Mouse (Mus musculus) kidney, adult 11 months (tissue): ENCODE data around the gene Rfwd3.
"Not testable (repeated sequence)": the region's sequence is repeated elsewhere in the genome, so short reads cannot be mapped to it uniquely, and the experiment has no call there.

Source experiments
- DNase-seq: peaks from one replicate; pipeline ENCODE4 v3.0.0; 2022

Rfwd3 gene

DNA sequence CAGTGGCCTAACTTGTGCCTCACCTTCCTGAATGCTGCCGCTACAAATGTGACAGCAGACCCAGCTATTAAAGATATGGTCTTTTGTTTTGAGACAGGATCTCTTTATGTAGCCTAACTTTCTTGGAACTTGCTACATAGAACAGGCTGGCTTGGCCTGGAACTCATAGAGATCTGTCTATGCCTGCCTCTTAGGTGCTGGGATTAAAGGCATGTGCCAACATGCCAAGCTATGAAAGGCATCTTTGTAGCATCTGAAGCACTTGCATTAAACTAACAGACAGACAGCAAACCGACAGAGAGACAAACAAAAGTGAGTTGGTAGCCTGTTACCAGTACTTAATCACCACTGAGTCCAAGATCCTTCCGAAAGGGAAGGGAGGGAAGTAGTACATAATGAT is 17.9 kb downstream of the Rfwd3 start:
- DNase-seq: no peak

DNA sequence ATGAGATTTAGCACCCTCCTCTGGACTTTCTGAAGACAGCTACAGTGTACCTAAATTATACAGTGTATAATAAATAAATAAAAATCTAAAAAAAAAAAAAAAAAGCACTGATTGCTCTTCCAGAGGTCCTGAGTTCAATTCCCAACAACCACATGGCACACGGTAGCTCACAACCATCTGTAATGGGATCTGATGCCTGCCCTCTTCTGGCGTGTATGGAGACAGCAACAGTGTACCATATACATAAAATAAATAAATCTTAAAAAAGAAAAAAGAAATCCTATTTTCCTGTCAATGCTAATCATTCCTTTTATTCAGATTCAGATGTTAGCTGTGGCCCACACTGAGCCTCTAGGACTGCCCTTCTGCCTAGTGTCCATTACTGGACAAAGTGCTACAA is 31.7 kb downstream of the Rfwd3 start:
- DNase-seq: no peak

DNA sequence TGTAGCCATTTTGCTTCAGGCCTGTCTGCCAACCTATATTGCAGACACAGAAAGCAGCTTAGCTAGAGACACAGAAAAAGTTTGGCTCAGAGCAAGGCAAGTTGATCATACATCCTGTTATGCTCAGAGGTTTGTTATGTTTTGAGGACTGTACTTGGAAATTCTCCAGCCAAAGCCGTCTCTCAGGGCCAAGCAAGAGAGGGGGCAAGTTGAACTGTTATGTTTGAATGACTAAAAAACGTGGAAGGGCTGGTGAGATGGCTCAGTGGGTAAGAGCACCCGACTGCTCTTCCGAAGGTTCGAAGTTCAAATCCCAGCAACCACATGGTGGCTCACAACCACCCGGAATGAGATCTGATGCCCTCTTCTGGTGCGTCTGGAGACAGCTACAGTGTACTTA is 33.9 kb downstream of the Rfwd3 start:
- DNase-seq: not testable (repeated sequence)

DNA sequence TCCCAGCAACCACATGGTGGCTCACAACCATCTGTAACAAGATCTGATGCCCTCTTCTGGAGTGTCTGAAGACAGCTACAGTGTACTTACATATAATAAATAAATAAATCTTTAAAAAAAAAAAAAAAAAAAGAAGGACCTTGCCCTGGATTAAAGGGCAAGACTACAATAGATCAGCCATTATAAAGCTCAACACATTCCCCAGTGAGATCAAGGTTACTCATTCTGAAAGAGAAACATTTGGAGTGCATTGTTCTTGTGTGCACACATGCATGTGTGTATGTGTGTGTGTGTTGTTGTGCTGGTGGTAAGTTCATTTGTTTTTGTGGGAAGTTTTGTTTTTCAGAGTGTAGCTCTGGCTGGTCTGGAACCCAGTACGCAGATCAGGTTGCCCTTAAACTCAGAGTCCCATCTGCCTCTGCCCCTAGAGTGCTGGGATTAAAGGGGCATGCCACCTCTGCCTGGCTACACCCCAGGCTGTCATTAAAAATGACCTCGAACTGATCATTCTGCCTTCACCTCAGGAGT is 35.3 kb downstream of the Rfwd3 start:
- DNase-seq: peak; percentile 33

DNA sequence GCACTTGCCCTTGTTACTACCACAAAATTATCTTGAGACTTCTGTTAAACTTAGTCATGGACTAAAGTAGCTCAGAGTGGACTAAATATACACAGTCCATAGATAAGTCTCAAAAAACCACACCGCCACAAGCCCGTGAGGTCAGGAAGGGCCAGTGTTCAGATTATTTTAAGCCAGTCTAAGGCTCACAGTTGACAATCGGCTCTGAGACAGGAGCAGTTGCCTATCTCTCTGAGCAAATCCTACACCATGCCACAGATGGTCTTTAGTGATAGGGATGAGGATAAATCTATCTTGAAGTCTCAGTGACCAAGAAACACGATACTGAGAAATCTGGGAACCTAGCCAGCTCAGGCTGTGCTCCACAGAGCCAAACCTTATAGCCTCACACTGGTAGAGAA is 38.0 kb downstream of the Rfwd3 start:
- DNase-seq: no peak

DNA sequence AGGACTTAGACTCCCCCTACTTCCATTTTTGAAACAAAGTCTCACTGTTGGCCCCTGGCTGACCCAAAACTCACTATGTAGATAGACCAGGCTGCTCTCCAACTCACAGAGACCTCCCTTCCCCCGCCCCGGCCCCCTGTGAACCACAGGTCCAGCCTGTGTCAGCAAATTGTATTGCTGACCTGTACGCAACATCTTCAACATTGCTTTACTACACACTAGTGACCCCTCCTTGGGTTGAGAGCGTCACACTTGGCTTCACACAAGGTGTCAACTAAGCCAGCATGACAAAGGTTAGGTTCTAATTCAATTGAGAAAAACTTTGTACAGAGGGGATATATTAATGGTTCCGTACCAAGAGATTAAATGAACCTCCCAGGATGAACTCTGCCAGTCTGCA is 39.8 kb downstream of the Rfwd3 start:
- DNase-seq: peak; percentile 42

DNA sequence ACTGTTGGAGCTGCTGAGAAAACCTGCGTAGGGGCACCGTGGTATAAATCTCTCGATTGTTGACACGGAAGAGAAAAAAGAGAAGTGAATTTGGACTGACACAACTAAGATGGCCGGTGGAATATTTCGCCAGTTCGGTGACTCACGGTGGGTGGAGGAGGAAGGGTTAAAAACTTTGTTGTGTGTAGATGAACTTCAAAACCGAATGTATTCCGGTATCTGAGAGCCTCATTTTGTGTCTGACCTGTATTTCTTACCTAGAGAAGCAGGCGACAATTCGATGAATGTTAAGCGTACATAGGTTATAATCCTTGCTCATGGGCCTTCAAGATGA is 40.6 kb downstream of the Rfwd3 start:
- DNase-seq: no peak

DNA sequence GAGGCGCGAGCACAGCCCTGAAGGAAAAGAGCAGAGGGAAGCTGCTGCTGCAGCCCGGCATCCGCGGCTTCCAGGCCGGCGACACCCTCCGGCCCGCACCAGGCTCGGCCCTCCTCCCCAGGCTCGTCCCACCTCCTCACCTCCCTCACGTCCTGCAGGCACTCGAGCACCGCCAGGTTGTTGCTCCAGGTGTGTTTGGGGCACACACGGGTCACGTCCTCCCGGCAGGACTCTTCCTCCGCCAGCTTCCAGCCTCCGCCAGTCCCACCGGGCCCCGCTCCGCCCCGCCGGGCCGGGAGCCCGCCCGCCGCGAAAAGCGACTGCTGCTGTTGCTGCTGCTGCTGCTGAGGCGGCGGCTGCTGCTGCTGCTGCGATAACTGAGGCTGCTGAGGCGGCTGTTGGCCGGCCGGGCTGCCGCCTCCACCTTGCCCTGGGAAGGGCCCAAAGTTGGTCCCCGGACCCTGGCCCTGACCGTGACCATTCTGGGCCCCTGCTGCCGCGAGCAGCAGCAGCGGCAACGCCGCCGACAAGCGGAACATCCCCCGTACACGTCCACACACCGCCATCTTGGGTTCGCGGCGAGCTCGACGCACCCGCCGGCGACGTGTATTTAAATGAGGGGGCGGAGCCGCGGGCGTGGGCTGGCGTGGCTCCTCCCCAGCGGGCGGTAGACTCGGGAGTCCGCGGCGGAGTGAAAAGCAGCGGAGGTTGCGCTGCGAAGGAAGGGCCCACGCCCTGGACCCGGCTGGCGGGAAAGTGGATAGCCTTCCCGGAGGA is 41.2 kb downstream of the Rfwd3 start, which contains the start of gene Glg1:
Gene Glg1 (minus strand): TSS at position 586 of the 777 bp plus-strand sequence.
- peak; percentile 90 for DNase-seq

DNA sequence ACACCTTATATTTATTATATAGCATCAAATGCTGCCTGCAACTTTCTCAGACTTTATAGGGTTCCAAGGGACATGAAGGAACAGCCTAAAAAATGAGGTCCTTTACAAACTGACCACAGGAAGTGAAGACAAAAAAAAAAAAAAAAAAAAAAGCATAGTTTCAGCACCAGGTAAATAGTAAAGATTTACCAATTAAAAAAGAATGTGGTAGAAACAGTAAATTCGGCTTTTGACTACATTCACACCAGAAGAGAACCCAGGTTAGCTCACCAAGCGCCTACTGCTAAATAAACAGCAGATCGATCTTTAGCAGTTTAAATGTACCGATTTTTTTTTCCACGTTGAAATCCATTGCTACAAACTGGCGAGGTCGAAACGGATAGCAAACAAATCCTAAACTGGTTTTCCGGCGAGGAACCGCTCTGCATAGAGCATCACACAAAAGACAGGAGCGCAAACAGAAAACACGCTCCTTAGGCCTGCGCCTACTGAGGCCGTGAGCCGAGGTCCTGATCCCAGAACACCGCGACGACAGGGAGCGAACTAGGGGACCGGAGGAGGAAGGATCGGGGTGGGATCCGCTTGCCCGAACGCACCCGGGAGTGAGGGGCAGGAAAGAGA is 41.9 kb downstream of the Rfwd3 start:
- DNase-seq: no peak

DNA sequence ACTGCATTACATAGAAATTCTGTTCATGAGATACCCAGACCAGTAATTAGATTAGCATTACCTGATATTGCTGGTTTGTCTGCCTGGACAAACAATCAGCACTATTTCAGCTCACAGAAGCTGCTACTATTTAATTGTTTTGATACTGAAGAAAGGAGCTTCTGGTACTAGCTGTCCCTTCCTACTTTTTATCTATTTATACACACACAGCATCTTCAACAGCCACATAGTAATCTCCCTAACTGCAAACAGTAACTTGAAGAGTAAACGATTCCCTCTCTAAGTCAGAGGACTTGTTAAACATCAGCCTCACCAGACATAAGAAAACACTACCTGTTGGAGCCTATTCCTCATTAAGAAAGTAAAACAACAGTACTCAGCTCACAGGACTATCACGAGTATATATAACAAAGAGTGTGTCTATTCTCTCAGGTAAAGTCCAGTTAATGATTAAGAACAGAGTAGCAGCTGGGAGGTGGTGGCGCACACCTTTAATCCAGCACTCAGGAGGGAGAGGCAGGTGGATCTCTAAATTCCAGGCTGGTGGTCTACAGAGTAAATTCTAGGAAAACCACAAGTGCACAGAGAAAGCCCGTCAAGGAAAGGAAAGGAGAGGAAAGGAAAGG is 47.4 kb downstream of the Rfwd3 start:
- no peak for DNase-seq

DNA sequence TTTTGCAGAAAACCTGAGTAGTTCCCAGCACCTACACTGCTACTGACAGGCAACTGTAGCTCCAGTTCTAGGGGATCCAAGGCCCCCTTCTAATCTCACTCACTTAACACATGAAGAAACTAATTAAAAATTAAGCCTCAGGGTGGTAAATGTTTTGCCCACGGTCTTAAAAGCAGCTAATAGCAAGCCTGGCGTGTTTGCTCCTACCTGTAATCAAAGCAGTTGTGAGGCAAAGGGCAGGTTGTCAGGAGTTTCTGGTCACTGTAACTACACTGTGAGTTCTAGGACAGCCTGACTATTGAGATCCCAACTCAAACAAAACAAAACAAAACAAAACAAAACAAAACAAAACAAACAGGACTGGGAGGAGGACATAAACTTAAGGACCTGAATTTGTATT is 49.9 kb downstream of the Rfwd3 start:
- DNase-seq: no peak

DNA sequence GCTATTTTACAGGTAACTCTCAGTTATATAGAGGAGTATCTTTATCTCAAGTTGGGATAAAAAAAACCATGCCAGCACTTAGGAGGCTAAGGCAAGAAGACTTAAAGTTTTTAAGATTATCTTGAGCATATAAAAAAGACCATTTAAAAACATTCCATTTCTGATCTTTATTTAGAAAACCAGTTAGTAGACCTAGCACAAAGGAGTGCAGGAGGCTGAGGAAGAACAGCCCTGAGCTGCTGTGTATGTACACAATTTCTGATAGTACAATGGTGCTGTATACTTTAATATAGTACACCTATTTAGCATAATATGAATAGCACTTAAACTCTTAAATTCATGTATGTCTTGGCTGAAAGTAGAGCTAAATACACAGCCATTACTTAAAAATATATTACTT is 51.9 kb downstream of the Rfwd3 start:
- no peak for DNase-seq

DNA sequence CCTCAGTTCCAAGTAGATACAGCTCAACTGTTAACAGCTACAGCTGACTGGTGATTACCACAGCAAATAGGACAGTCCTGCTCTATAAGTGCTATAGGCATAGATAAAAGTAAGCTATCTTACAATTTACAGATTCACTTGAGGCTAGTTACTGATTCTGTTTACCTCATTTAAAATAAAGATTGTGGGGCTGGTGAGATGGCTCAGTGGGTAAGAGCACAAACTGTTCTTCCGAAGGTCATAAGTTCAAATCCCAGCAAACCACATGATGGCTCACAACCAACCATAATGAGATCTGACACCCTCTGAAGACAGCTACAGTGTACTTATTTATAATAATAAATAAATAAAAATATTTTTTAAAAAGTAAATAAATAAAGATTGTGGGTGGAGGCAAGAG is 53.2 kb downstream of the Rfwd3 start:
- DNase-seq: not testable (repeated sequence)

DNA sequence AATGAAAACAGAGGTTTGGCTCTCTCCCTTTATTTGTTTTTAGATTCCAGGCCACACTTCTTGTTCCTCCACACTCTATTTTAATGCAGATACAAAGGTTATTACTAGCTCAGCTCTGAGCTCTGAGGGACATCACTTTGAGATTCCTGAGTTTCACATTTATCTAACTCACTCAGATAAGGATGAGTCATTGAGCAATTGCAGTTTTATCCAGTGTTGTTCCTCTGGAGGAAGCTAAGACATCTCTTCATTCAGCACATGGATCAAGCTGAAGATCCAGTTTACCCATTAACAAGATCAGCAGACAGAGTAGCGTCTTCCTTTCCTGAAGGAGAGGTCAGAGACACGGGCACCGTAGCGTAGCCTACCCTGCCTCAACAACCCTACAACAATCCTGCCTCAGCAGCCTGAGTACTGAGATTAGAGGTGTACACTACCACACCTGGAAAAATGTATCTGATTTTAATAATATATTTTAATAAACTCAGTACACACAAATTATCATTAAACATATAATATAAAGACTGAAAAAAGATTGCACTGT is 53.7 kb downstream of the Rfwd3 start:
- peak; percentile 41 for DNase-seq

DNA sequence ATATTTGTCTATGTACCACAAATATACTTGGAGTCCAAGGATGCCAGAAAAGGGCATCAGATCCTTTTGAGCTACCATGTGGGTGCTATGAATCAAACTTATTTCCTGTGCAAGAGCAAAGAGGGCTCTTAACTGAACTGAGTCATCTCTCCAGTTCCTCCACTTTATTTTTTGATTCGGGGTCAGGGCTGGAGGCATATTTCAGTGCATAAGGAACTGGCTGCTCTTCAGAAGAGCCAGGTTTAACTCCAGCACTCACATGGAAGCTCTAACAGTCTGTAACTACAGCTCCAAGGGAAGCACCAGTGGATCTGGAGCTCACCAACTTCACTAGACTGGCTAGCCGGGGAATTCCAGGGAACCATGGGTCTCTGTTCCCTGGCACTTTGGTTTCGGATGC is 62.7 kb downstream of the Rfwd3 start:
- DNase-seq: no peak

DNA sequence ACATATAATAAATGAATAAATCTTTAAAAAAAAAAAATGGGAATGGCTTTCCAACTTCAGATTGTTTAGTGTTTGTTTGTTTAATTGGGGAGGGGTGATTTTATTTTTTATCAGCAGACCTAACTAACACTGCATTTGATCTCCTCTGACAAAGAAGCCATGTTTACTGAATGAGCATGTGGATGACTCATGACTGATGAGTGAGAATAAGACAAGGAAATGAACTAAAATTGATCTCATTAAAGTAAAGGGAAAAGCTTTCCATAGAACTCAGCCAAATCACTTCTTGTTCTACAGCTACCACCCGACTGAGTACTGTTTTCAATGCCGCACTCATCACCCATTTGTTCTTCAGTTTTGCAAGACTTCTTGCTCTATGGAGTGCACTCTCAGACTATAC is 66.3 kb downstream of the Rfwd3 start:
- no peak for DNase-seq

DNA sequence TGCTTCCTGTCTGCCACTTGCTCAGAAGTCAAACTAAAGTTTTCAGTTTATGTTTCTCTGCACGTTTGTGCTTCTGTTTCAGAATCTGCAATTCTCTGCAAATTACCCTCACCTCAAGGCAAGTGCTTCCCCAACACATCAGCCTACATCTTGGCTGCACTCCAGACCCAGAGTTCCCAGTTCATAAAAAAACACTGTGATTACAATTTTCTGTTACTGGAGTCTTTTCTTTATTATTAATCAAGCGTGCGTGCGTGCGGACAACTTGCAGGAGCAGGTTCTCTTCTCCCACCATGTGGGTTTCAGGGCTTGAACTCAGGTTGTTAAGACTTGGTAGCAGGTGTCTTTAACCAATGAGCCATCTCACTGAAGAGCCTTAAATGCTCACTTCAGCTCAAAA is 75.9 kb downstream of the Rfwd3 start:
- DNase-seq: no peak
